Mouse (Mus musculus) ES-E14 (cell line): ENCODE measurements around the gene Cdt1. TPM values are rescaled to one million over a fixed set of nuclear protein-coding genes. Genes with fewer than 3 reads are reported as not detected.

ENCODE experiments used
- DNase-seq: peaks from one replicate; pipeline ENCODE4 v3.0.0-alpha.2; 2013; ENCODE audit warnings: low read depth, low spot score
- H3K27ac ChIP-seq: 2 replicates; pipeline ENCODE4 v1.5.1; 2012; ENCODE audit warnings: low read depth, mild to moderate bottlenecking, low read length, moderate library complexity, mixed read lengths; ENCODE audit not compliant: poor library complexity, insufficient read depth, severe bottlenecking
- H3K36me3 ChIP-seq: 2 replicates; pipeline ENCODE4 v1.6.1; 2012; ENCODE audit warnings: mild to moderate bottlenecking, low read length, moderate library complexity, mixed read lengths; ENCODE audit not compliant: control insufficient read depth, poor library complexity, insufficient read depth, severe bottlenecking
- H3K4me1 ChIP-seq, 2 experiments: fragments of 150-350 bp in 1 of 2; sonication (generic) in 1 of 2; 2 replicates each; pipeline ENCODE4 v1.6.1; 2012; ENCODE audit warnings: low read length in 2 of 2, mild to moderate bottlenecking in 1 of 2, mixed read lengths in 1 of 2; ENCODE audit not compliant: control insufficient read depth in 2 of 2, insufficient read depth in 2 of 2, poor library complexity in 1 of 2
- H3K4me3 ChIP-seq, 2 experiments: fragments of 150-350 bp in 1 of 2; sonication (generic) in 1 of 2; 2 replicates each; pipeline ENCODE4 v1.5.1; 2012; ENCODE audit warnings: low read length in 2 of 2, low read depth in 1 of 2, mild to moderate bottlenecking in 1 of 2, mixed read lengths in 1 of 2; ENCODE audit not compliant: insufficient read depth in 1 of 2, poor library complexity in 1 of 2, severe bottlenecking in 1 of 2
- H3K9ac ChIP-seq: 2 replicates; pipeline ENCODE4 v1.6.1; 2012; ENCODE audit warnings: low read depth, mild to moderate bottlenecking, low read length, mixed read lengths; ENCODE audit not compliant: poor library complexity, insufficient read depth, severe bottlenecking
- H3K9me3 ChIP-seq: fragments of 150-350 bp; sonication (generic); 2 replicates; pipeline ENCODE4 v1.6.1; 2012; ENCODE audit warnings: low read depth, mild to moderate bottlenecking, low read length; ENCODE audit not compliant: control insufficient read depth, insufficient read depth
- CHD2 ChIP-seq: IDR thresholded peaks from 2 replicates; pipeline ENCODE4 v1.6.1; 2014; ENCODE audit warnings: mild to moderate bottlenecking, low read depth, low read length, inconsistent platforms
- HCFC1 ChIP-seq: IDR thresholded peaks from 2 replicates; pipeline ENCODE4 v1.6.1; 2012; ENCODE audit warnings: low read length, inconsistent platforms, borderline replicate concordance; ENCODE audit not compliant: insufficient read depth
- MAFK ChIP-seq: IDR thresholded peaks from 2 replicates; pipeline ENCODE4 v1.6.1; 2014; ENCODE audit warnings: mild to moderate bottlenecking, low read depth, low read length, inconsistent platforms; ENCODE audit not compliant: insufficient read depth
- ZC3H11A ChIP-seq: IDR thresholded peaks from 2 replicates; pipeline ENCODE4 v1.6.1; 2012; ENCODE audit warnings: low read depth, mild to moderate bottlenecking, inconsistent platforms, low read length, borderline replicate concordance
- ZNF384 ChIP-seq: IDR thresholded peaks from 2 replicates; pipeline ENCODE4 v1.6.1; 2012; ENCODE audit warnings: low read depth, low read length, inconsistent platforms
- in situ Hi-C, 2 experiments: fragments of 600-800 bp; cut with MboI; formaldehyde crosslinking; loops; one replicate each; pipeline ENCODE4 v1.15.1; 2025; ENCODE audit warnings: low sequenced_read_pairs in 2 of 2, inconsistent platforms in 1 of 2; ENCODE audit not compliant: unreplicated experiment in 2 of 2
- total RNA-seq: library from RNA; depleted of rRNA; stranded (reverse); fragments of 300-350 nt; gene quantifications from 2 replicates; pipeline ENCODE4 v1.2.3, GENCODE M21; 2012

The Cdt1 gene
- total RNA-seq, 1 experiment = 139 TPM

GRCm38 (mm10) chr8:122616181-122616905 is 48.5 kb downstream of the Cdt1 start:
- H3K27ac ChIP-seq = no peak overlapping the region
- no peaks in the 10 kb centered on the region for H3K9me3 ChIP-seq
- no peak overlapping the region for H3K9ac ChIP-seq
- TF ChIP-seq MAFK (no peak), ZNF384 (no peak), ZC3H11A (no peak), CHD2 (no peak), HCFC1 (no peak)
- in situ Hi-C loops = loop anchor here in 1 of 2 experiments (10.0 kb wide), 1 partner anchor 208 kb away; no protein-coding TSS in a partner anchor
- no peaks in the 10 kb centered on the region for H3K36me3 ChIP-seq
- H3K4me1 ChIP-seq = no peaks in the 10 kb centered on the region
- H3K4me3 ChIP-seq = no peak overlapping the region
- no peak for DNase-seq

GRCm38 (mm10) chr8:122617947-122618546 is 50.2 kb downstream of the Cdt1 start:
- TF ChIP-seq MAFK (no peak), CHD2 (no peak), ZNF384 (peak; percentile 94), HCFC1 (no peak), ZC3H11A (0 out of 2 replicates have a peak, but pooled peaks have one; percentile 38)
- Histone ChIP-seq H3K9me3 (no peaks in the 10 kb centered on the region), H3K4me3 (no peak overlapping the region), H3K36me3 (no peaks in the 10 kb centered on the region), H3K4me1 (no peaks in the 10 kb centered on the region), H3K27ac (no peak overlapping the region), H3K9ac (no peak overlapping the region)
- DNase-seq = no peak
- in situ Hi-C loops = loop anchor here in 1 of 2 experiments (10.0 kb wide), 1 partner anchor 207 kb away; no protein-coding TSS in a partner anchor

GRCm38 (mm10) chr8:122618660-122619378 is 51.0 kb downstream of the Cdt1 start:
- Histone ChIP-seq H3K4me1 (no peaks in the 10 kb centered on the region), H3K9ac (no peak overlapping the region), H3K9me3 (no peaks in the 10 kb centered on the region), H3K36me3 (no peaks in the 10 kb centered on the region), H3K27ac (no peak overlapping the region), H3K4me3 (no peak overlapping the region)
- in situ Hi-C loops = loop anchor here in 1 of 2 experiments (10.0 kb wide), 1 partner anchor 206 kb away; no protein-coding TSS in a partner anchor
- TF ChIP-seq HCFC1 (no peak), CHD2 (no peak), ZC3H11A (no peak), ZNF384 (no peak), MAFK (no peak)
- DNase-seq = no peak

- Histone ChIP-seq H3K4me3 (no peak overlapping the region), H3K9ac (no peak overlapping the region), H3K36me3 (no peaks in the 10 kb centered on the region), H3K4me1 (no peaks in the 10 kb centered on the region), H3K27ac (no peak overlapping the region), H3K9me3 (no peaks in the 10 kb centered on the region)
- TF ChIP-seq ZC3H11A (no peak), CHD2 (no peak), ZNF384 (no peak), MAFK (no peak), HCFC1 (no peak)
- DNase-seq = no peak
- in situ Hi-C loops = no loop called here
Observed at GRCm38 (mm10) chr8:122620446-122620845, 52.6 kb downstream of the Cdt1 start.
